Mouse (Mus musculus) hindbrain, postnatal 0 days (tissue): ENCODE results near the gene Sh3rf3. TPM values are rescaled to one million over a fixed set of nuclear protein-coding genes. Genes with fewer than 3 reads are reported as not detected.

Source experiments
- ATAC-seq: fragments of 200-750 bp; cut with Nextera tagmentation; 2 replicates; pipeline ENCODE4 v1.8.0; 2017; ENCODE audit warnings: mild to moderate bottlenecking, moderate TSS enrichment, moderate library complexity
- DNase-seq: peaks from one replicate; pipeline ENCODE4 v3.0.0-alpha.2; 2015; ENCODE audit warnings: low spot score
- H3K27ac ChIP-seq: fragments of 300-500 bp; sonication (generic); 2 replicates; pipeline ENCODE4 v1.5.1; 2014; ENCODE audit warnings: mild to moderate bottlenecking
- H3K27me3 ChIP-seq: fragments of 300-500 bp; sonication (generic); 2 replicates; pipeline ENCODE4 v1.6.1; 2014; ENCODE audit warnings: low read length, mixed read lengths; ENCODE audit not compliant: insufficient read depth
- H3K36me3 ChIP-seq: fragments of 300-500 bp; sonication (generic); 2 replicates; pipeline ENCODE4 v1.6.1; 2014; ENCODE audit warnings: low read length, mixed read lengths; ENCODE audit not compliant: insufficient read depth
- H3K4me1 ChIP-seq: fragments of 300-500 bp; sonication (generic); 2 replicates; pipeline ENCODE4 v1.6.1; 2014; ENCODE audit warnings: antibody characterized with exemption, low read length, mixed read lengths; ENCODE audit not compliant: insufficient read depth
- H3K4me2 ChIP-seq: fragments of 300-500 bp; sonication (generic); 2 replicates; pipeline ENCODE4 v1.6.1; 2014; ENCODE audit warnings: low read depth, mild to moderate bottlenecking, low read length, moderate library complexity, mixed read lengths
- H3K4me3 ChIP-seq: fragments of 300-500 bp; sonication (generic); 2 replicates; pipeline ENCODE4 v1.5.1; 2014; ENCODE audit warnings: low read length
- H3K9ac ChIP-seq: fragments of 300-500 bp; sonication (generic); replicated peaks from 2 replicates; pipeline ENCODE4 v1.6.1; 2014; ENCODE audit warnings: mild to moderate bottlenecking, low read length, moderate library complexity, mixed read lengths
- H3K9me3 ChIP-seq: fragments of 300-500 bp; sonication (generic); 2 replicates; pipeline ENCODE4 v1.6.1; 2016; ENCODE audit warnings: low read length, mixed read lengths
- CTCF ChIP-seq: IDR thresholded peaks from 2 replicates; pipeline ENCODE4 v1.5.1; 2016; ENCODE audit warnings: antibody characterized with exemption, control low read depth, low read depth
- WGBS: fragments of 180-500 bp; shearing (Covaris S2); extraction: QIAGEN DNeasy Blood & Tissue Kit; methylation state at CpG from one replicate; pipeline ENCODE4 v1.1.7; 2014; 5-methylcytosine and 5-hydroxymethylcytosine counted together
- microRNA-seq, 2 experiments: library from miRNA; unstranded; fragments of <30 nt; microRNA quantifications; one replicate each; pipeline ENCODE4; 2016
- polyA plus RNA-seq: library from polyadenylated mRNA; unstranded; fragments of >200 nt; fragmentation: Nextera tagmentation; extraction: Ambion mirVana; gene quantifications from 2 replicates; pipeline ENCODE4 v1.2.1, GENCODE M21; 2015
- total RNA-seq: library from RNA; depleted of rRNA; stranded (reverse); fragments of >200 nt; gene quantifications from 2 replicates; pipeline ENCODE4 v1.2.3, GENCODE M21; 2014; rRNA removed

Gene Sh3rf3
- total and polyA plus RNA-seq, 2 experiments from 2014 or later: 2.2 to 23.8 TPM

DNA sequence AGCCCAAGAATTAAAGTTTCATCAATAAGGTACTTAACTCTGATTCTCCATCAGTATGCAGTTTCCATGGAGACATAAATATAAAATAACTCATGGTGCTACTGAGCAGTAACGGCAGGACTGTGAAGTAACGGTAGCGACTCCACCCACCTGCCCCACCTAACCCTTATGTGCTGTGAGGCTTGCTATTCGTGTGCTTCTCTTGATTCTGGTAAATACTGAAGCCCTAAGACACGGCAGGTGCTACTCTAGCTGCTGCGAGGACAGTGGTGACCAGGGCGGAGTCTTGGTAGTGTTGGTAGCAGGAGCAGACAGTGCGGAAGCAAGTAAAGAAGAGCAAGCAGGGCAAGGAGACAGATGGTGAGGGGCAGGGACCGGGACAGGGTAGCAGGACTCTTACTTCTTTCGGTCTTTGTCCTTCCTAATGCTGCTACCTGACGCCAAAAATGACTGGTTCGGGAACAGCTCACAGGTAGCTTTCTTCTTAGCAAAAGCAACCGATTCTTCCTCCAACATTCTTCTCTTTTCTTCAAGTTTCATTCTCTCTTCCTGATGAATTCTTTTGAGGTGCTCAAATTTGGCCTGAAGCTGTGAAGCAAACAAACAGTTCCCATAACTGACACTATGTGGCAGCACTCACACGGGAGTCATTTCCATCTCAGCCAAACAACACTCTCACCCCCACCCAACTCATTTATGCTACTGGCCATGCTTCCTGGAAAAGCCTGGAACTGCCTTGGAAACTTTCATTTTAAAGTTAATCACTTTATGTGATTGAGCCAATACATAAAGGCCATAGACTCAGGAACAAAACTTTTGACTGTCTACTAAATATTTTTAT is 353.2 kb downstream of the Sh3rf3 start:
- H3K9me3 ChIP-seq: no peaks in the 10 kb centered on the region
- no peak overlapping the region for H3K27ac ChIP-seq
- peak; percentile 85 for TF ChIP-seq CTCF
- WGBS: 76% methylated on average over 14 of the region's 14 CpGs
- H3K9ac ChIP-seq: no peak overlapping the region
- no peak overlapping the region for H3K4me3 ChIP-seq
- H3K36me3 ChIP-seq: no peaks in the 10 kb centered on the region
- ATAC-seq (peak; percentile 62; the same call in 1 of the 2 replicates), DNase-seq (peak; percentile 78)
- no peak overlapping the region for H3K4me2 ChIP-seq
- no peaks in the 10 kb centered on the region for H3K27me3 ChIP-seq
- no peaks in the 10 kb centered on the region for H3K4me1 ChIP-seq

GRCm38 (mm10) chr10:59171042-59171441 is 357.9 kb downstream of the Sh3rf3 start:
- H3K4me1 ChIP-seq: no peaks in the 10 kb centered on the region
- no peaks in the 10 kb centered on the region for H3K36me3 ChIP-seq
- no peaks in the 10 kb centered on the region for H3K27me3 ChIP-seq
- H3K4me2 ChIP-seq: no peak overlapping the region
- WGBS: 54% methylated on average over 3 of the region's 3 CpGs
- H3K9me3 ChIP-seq: no peaks in the 10 kb centered on the region
- no peak for ATAC-seq
- H3K9ac ChIP-seq: no peak overlapping the region
- peak; percentile 9 for DNase-seq
- no peak overlapping the region for H3K4me3 ChIP-seq
- no peak overlapping the region for H3K27ac ChIP-seq
- no peak for TF ChIP-seq CTCF

DNA sequence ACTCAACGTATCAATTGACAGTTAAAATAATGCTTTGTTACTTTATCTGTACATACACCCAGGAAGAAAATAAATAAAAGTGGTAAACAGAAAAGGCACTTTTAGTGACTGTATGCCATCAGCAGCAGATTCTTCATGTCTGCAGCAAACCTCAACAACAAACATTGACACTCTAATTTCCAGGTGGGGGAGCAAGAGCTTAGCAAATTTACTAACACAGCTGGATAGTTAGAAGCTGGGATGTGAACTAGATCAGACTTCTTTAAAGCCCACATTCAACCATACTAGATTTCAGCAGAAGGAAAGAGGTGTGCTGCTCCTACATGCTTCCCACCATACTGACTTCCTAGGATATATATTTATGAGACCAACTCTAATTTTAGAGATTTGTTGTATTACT is 359.4 kb downstream of the Sh3rf3 start:
- ATAC-seq: no peak
- WGBS: 96% methylated on average over 1 of the region's 1 CpGs
- Histone ChIP-seq H3K27me3 (no peaks in the 10 kb centered on the region), H3K9me3 (no peaks in the 10 kb centered on the region), H3K27ac (no peak overlapping the region), H3K36me3 (no peaks in the 10 kb centered on the region), H3K9ac (no peak overlapping the region), H3K4me1 (no peaks in the 10 kb centered on the region), H3K4me2 (no peak overlapping the region), H3K4me3 (no peak overlapping the region)
- DNase-seq: no peak
- no peak for TF ChIP-seq CTCF

GRCm38 (mm10) chr10:59179620-59180019 is 366.5 kb downstream of the Sh3rf3 start:
- no peak overlapping the region for H3K4me2 ChIP-seq
- no peak overlapping the region for H3K27ac ChIP-seq
- ATAC-seq (no peak), DNase-seq (no peak)
- no peaks in the 10 kb centered on the region for H3K36me3 ChIP-seq
- TF ChIP-seq CTCF: no peak
- no peaks in the 10 kb centered on the region for H3K9me3 ChIP-seq
- H3K4me3 ChIP-seq: no peak overlapping the region
- no peak overlapping the region for H3K9ac ChIP-seq
- 74% methylated on average over 3 of the region's 3 CpGs for WGBS
- H3K4me1 ChIP-seq: no peaks in the 10 kb centered on the region
- no peaks in the 10 kb centered on the region for H3K27me3 ChIP-seq

- Histone ChIP-seq H3K27ac (no peak overlapping the region), H3K36me3 (no peaks in the 10 kb centered on the region), H3K27me3 (no peaks in the 10 kb centered on the region), H3K4me1 (no peaks in the 10 kb centered on the region), H3K9ac (no peak overlapping the region), H3K4me2 (no peak overlapping the region), H3K4me3 (no peak overlapping the region), H3K9me3 (no peaks in the 10 kb centered on the region)
- ATAC-seq (no peak), DNase-seq (no peak)
- TF ChIP-seq CTCF: no peak
- WGBS: 55% methylated on average over 3 of the region's 3 CpGs
Measured at GRCm38 (mm10) chr10:59182306-59182705, 369.1 kb downstream of the Sh3rf3 start.

Small RNA genes within 50 kb of the gene (microRNA-seq; reads per million reads assigned to microRNA genes)
- gene Gm27672: 0 reads per million in 2 experiments

Other genes with a start within 250 kb of the Sh3rf3 start
- gene Edar, start 137.7 kb upstream of the Sh3rf3 start, total RNA-seq: 0.11 and 0.16 TPM in 2 replicates
- 0.08 TPM in 2 replicates for gene Edar, start 137.7 kb upstream of the Sh3rf3 start, polyA plus RNA-seq
- gene Gm17542, start 95.1 kb upstream of the Sh3rf3 start, total RNA-seq: not detected in 2 replicates
- not detected in 2 replicates for gene Gm17542, start 95.1 kb upstream of the Sh3rf3 start, polyA plus RNA-seq